Mouse (Mus musculus) forebrain, embryonic 16.5 days (tissue): Measurements from ENCODE around the gene Unc50. TPM values are rescaled to one million over a fixed set of nuclear protein-coding genes. Genes with fewer than 3 reads are reported as not detected.

Experiments used
- ATAC-seq: fragments of 200-750 bp; cut with Nextera tagmentation; 2 replicates; pipeline ENCODE4 v1.8.0; 2017; ENCODE audit warnings: mild to moderate bottlenecking, moderate library complexity
- H3K27ac ChIP-seq: fragments of 300-500 bp; sonication (generic); 2 replicates; pipeline ENCODE4 v1.5.1; 2014; ENCODE audit warnings: low read length, control low read depth
- H3K27me3 ChIP-seq: fragments of 300-500 bp; sonication (generic); replicated peaks from 2 replicates; pipeline ENCODE4 v1.6.1; 2014; ENCODE audit warnings: low read length; ENCODE audit not compliant: control insufficient read depth, insufficient read depth
- H3K36me3 ChIP-seq: fragments of 300-500 bp; sonication (generic); 2 replicates; pipeline ENCODE4 v1.6.1; 2014; ENCODE audit not compliant: control insufficient read depth, insufficient read depth
- H3K4me1 ChIP-seq: fragments of 300-500 bp; sonication (generic); replicated peaks from 2 replicates; pipeline ENCODE4 v1.6.1; 2014; ENCODE audit warnings: low read length; ENCODE audit not compliant: control insufficient read depth, insufficient read depth
- H3K4me2 ChIP-seq: fragments of 300-500 bp; sonication (generic); 2 replicates; pipeline ENCODE4 v1.6.1; 2014; ENCODE audit warnings: mild to moderate bottlenecking, low read length, control low read depth
- H3K4me3 ChIP-seq: fragments of 300-500 bp; sonication (generic); replicated peaks from 2 replicates; pipeline ENCODE4 v1.5.1; 2014; ENCODE audit warnings: mild to moderate bottlenecking, low read length, control low read depth
- H3K9ac ChIP-seq: fragments of 300-500 bp; sonication (generic); replicated peaks from 2 replicates; pipeline ENCODE4 v1.6.1; 2014; ENCODE audit warnings: low read depth, low read length, control low read depth
- H3K9me3 ChIP-seq: fragments of 300-500 bp; sonication (generic); 2 replicates; pipeline ENCODE4 v1.6.1; 2016; ENCODE audit warnings: low read length; ENCODE audit not compliant: control insufficient read depth
- WGBS: fragments of 180-500 bp; shearing (Covaris S2); extraction: QIAGEN DNeasy Blood & Tissue Kit; methylation state at CpG from one replicate; pipeline ENCODE4 v1.1.7; 2014; 5-methylcytosine and 5-hydroxymethylcytosine counted together
- polyA plus RNA-seq: library from polyadenylated mRNA; unstranded; fragments of >200 nt; fragmentation: Nextera tagmentation; extraction: Ambion mirVana; gene quantifications from 2 replicates; pipeline ENCODE4 v1.2.1, GENCODE M21; 2015

Gene Unc50
- polyA plus RNA-seq, 1 experiment from 2014 or later: 121 TPM

DNA sequence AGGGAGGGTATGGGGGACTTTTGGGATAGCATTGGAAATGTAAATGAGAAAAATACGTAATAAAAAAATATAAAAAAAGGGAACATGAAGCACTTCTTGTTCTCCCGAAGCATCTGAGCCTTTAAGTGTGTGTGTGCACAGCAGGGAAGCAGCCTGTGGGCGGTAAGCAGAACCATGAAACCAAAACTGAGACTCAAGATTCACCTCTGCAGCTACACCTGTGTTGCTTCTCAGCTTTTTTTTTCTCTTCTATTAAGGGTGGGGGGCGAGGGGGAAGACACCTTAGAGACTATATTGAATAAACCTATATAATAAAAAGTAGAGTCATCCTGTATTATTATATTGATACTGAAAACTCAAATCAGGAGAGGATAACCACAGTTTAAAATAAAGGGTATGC, 37.9 kb downstream of the Unc50 start:
- no peak overlapping the region for H3K4me3 ChIP-seq
- WGBS: 86% methylated on average over 4 of the region's 4 CpGs

DNA sequence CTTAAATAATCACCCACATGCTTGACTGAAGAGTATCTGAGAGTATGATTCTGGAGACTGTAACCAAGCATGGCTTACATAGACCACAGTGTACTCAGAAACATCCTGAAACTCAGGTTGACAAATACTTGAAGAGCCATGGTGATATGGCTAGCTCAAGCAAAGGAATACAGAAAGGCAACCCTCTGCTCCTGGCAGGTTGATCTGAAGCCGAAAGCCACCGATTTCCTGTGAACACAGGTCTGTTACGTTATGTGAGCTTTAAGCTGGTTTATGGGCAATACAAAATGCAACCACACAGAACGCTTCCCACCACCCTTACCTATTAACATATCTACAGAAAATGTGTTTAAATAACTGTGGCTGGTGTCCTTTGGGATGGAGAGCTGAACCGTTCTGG, 39.1 kb downstream of the Unc50 start:
- ATAC-seq: no peak
- H3K27ac ChIP-seq: no peak overlapping the region
- H3K9me3 ChIP-seq: no peaks in the 10 kb centered on the region
- H3K4me3 ChIP-seq: no peak overlapping the region
- no peak overlapping the region for H3K4me2 ChIP-seq
- H3K4me1 ChIP-seq: no peaks in the 10 kb centered on the region
- WGBS: 93% methylated on average over 5 of the region's 5 CpGs
- H3K9ac ChIP-seq: no peak overlapping the region
- no peaks in the 10 kb centered on the region for H3K27me3 ChIP-seq
- no peaks in the 10 kb centered on the region for H3K36me3 ChIP-seq

More for the DNA sequence above, 37.9 kb downstream of the Unc50 start:
- Histone ChIP-seq H3K27me3 (no peaks in the 10 kb centered on the region), H3K9me3 (no peaks in the 10 kb centered on the region), H3K36me3 (no peaks in the 10 kb centered on the region), H3K9ac (no peak overlapping the region), H3K4me2 (no peak overlapping the region), H3K27ac (no peak overlapping the region), H3K4me1 (no peaks in the 10 kb centered on the region)
- ATAC-seq: no peak

DNA sequence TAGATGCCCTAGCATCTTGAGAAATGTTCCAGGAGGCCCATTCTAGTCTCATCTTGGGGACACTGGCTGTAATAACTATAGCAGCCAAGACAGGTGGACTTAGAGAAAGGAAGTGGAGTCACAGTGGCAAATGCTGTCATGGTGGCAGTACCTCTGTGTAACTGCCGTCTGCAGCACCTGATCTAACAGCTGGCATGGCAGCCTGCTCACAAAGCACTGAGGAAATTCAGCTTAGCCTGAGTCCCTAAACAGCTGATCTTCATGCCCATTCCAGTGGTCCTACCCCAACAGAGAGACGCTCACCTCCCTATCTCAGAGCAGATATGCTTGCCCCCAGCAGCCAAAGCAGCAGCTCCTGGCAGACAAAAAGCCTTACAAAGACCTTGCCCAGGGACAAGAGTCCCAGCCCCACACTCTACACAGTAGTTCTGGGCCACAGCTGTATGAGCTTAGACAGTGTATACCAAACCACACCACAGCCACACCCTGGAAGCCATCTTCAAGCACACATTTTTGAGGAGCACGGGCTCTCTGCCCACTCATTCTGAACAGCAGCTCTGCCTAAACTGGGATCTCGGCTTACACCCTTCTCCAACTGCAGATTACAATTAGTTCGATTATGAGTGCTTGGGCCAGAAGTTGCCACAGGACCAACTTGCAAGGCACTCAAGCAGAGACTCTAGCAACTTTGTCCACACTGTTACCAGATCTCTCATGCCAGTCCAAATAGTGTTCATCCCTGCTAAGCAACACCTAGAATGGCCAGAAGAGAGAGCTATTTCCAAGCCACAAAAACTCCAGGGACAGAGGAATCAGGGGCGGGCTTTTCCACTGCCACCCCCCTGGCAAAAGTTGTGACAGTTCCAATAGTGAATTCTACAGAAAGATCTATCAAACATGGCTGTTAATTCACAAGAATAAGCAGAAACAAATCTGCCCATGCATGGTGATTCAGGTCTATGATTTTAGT, 41.5 kb downstream of the Unc50 start:
- Histone ChIP-seq H3K9me3 (no peaks in the 10 kb centered on the region), H3K9ac (no peak overlapping the region), H3K36me3 (no peaks in the 10 kb centered on the region), H3K4me2 (no peak overlapping the region), H3K4me3 (no peak overlapping the region), H3K27ac (no peak overlapping the region), H3K4me1 (no peaks in the 10 kb centered on the region), H3K27me3 (no peaks in the 10 kb centered on the region)
- WGBS: 84% methylated on average over 6 of the region's 6 CpGs
- ATAC-seq: no peak

DNA sequence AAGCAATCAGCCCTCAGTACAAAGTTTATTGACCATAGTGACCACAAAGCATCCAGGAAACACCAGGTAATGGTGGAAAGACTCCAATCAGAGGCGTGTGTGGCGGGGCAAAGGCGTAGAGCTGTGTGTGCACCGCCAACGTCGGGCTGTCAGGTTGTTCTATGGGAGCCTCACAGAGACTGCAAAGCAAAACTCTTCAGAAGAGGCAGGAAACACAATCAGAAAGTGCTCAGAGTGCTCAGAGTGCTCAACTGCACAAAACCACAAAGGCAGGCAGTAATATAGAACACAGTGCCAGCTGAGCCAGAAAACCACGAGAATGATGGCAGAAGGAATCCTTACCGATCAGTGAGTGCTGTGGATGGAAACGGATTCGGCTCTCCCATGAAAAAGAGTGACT, 43.3 kb downstream of the Unc50 start:
- 87% methylated on average over 10 of the region's 10 CpGs for WGBS
- H3K4me2 ChIP-seq: no peak overlapping the region

DNA sequence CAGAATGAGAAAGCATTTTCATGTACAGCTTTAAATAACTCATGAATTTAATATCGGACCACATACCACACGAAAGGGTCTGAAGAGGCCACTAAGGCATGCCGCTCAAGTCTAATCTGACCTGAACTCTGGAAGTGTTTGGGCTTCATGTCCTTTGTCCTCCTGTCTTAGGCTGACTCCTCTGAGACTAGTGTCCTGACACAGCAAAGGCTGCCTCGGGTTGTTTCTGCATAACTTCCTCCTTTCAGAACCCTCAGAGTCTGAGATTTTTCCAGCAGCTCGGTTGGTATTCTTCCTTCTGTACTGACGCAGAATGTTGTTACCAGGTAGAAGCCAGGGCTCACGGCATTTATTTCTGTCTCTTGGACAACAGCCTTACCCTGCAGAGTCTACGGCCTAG, 44.1 kb downstream of the Unc50 start:
- 85% methylated on average over 8 of the region's 8 CpGs for WGBS
- ATAC-seq: no peak

More for the DNA sequence above, 43.3 kb downstream of the Unc50 start:
- H3K27ac ChIP-seq: no peak overlapping the region
- ATAC-seq: no peak
- peaks cover under 1% of the 10 kb centered on the region; the same call in 1 of the 2 replicates for H3K4me1 ChIP-seq
- no peaks in the 10 kb centered on the region for H3K36me3 ChIP-seq
- H3K4me3 ChIP-seq: no peak overlapping the region
- H3K27me3 ChIP-seq: no peaks in the 10 kb centered on the region
- no peaks in the 10 kb centered on the region for H3K9me3 ChIP-seq
- no peak overlapping the region for H3K9ac ChIP-seq

DNA sequence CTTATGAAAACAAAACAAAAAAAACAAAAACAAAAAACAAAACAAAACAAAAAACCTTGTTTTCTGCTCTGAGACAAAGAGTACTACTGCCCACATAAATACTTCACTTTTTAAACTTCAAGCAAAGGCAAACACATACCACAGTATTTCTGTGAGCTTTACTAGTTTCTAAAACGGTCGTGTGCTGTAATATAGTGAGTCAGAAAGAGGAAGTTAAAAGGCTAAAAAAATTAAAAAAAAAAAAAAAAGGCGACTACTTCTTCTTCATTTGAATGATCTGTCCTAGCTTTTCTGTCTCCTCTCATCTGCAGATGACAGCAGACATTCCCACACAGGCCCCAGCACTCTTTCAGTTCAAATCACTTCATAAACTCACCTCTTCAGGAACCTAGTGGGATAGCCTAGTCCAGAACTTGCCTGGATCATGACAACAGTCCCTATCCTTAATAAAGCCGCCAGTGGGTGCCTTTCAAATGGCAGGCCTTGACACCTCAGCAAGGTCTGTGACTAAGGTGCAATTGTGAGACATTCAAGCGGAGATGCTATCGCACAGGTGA, 44.8 kb downstream of the Unc50 start:
- 88% methylated on average over 6 of the region's 6 CpGs for WGBS
- no peak for ATAC-seq
- no peak overlapping the region for H3K4me3 ChIP-seq
- no peaks in the 10 kb centered on the region for H3K9me3 ChIP-seq
- no peak overlapping the region for H3K27ac ChIP-seq
- no peak overlapping the region for H3K4me2 ChIP-seq
- no peaks in the 10 kb centered on the region for H3K27me3 ChIP-seq
- H3K4me1 ChIP-seq: peaks cover 3% of the 10 kb centered on the region; the same call in 1 of the 2 replicates
- H3K36me3 ChIP-seq: no peaks in the 10 kb centered on the region
- H3K9ac ChIP-seq: no peak overlapping the region

More for the DNA sequence above, 44.1 kb downstream of the Unc50 start:
- peaks cover 3% of the 10 kb centered on the region; the same call in 1 of the 2 replicates for H3K4me1 ChIP-seq
- no peak overlapping the region for H3K27ac ChIP-seq
- no peaks in the 10 kb centered on the region for H3K27me3 ChIP-seq
- H3K9me3 ChIP-seq: no peaks in the 10 kb centered on the region
- H3K9ac ChIP-seq: no peak overlapping the region
- no peak overlapping the region for H3K4me3 ChIP-seq
- no peak overlapping the region for H3K4me2 ChIP-seq
- no peaks in the 10 kb centered on the region for H3K36me3 ChIP-seq

DNA sequence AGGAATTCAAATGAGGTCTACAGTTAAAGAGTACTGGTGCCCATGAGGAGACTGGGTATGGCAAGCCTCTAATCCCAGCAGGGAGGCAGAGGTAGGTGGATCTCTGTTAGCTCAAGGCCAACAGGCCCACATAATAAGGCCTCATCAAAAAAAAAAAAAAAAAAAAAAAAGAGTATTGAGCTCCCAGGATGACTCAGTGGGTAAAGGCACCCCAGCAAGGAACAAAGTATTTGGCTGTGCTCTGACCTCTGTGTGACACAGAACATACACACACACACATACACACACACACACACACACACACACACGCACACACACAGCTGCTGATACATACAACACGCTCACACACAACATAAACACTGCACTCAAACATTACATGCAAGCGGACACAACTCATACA, 45.4 kb downstream of the Unc50 start:
- Histone ChIP-seq H3K4me3 (no peak overlapping the region), H3K27ac (no peak overlapping the region), H3K27me3 (no peaks in the 10 kb centered on the region), H3K9me3 (no peaks in the 10 kb centered on the region), H3K36me3 (no peaks in the 10 kb centered on the region), H3K9ac (no peak overlapping the region), H3K4me1 (peaks cover 3% of the 10 kb centered on the region; the same call in 1 of the 2 replicates), H3K4me2 (no peak overlapping the region)
- 93% methylated on average over 3 of the region's 3 CpGs for WGBS
- no peak for ATAC-seq

DNA sequence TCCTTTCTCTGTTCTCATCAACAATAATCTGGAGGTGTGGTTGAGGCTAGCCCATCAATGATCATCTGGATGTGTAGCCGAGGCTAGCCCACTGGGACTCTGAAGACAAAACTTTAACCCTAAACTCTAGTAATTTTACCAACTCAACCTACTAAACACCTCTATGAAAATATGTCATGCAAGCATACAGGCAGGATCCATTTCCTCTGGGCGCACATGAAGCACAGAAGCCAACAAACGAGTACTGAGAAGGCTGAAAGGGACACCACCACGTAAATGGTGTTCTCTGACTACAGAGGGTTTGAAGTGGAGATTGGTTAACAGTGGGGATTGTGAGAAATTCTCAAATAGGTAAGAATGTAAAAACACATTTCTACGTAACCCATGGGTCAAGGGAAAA, 47.3 kb downstream of the Unc50 start:
- WGBS: 90% methylated on average over 5 of the region's 5 CpGs
- Histone ChIP-seq H3K4me2 (no peak overlapping the region), H3K27ac (no peak overlapping the region), H3K4me3 (no peak overlapping the region), H3K4me1 (peaks cover 3% of the 10 kb centered on the region; the same call in 1 of the 2 replicates), H3K36me3 (no peaks in the 10 kb centered on the region), H3K27me3 (no peaks in the 10 kb centered on the region), H3K9ac (no peak overlapping the region), H3K9me3 (no peaks in the 10 kb centered on the region)
- ATAC-seq: no peak

DNA sequence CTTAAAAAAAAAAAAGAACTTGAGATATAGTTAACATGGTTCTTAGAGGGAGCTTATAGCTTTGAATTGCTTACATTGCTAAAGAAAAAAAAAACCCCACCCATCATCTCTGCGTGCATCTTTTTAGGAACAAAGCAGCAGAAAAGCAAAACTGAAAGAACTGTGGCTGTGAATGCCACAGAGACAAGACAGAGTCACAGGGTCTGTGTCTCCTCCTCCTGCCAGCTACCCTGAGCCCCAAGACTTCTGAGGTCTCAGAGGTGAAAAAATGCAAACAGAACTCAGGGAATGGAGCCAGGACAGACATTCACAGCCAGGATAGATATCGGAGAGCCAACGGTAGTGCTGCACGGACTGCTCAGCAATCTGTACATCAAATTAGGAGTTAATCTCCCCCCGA, 48.0 kb downstream of the Unc50 start:
- H3K4me2 ChIP-seq: 0 out of 2 replicates have a peak overlapping the region, but pooled peaks have one; percentile 2
- H3K27me3 ChIP-seq: no peaks in the 10 kb centered on the region
- 64% methylated on average over 5 of the region's 5 CpGs for WGBS
- peaks cover 3% of the 10 kb centered on the region; the same call in 1 of the 2 replicates for H3K4me1 ChIP-seq
- no peaks in the 10 kb centered on the region for H3K36me3 ChIP-seq
- H3K9ac ChIP-seq: 0 out of 2 replicates have a peak overlapping the region, but pooled peaks have one; percentile 9
- H3K9me3 ChIP-seq: no peaks in the 10 kb centered on the region
- H3K4me3 ChIP-seq: no peak overlapping the region
- H3K27ac ChIP-seq: no peak overlapping the region; the same call in 1 of the 2 replicates
- ATAC-seq: no peak
